Mouse (Mus musculus): ENCODE measurements around the gene Pdzd9. TPM values are rescaled to one million over a fixed set of nuclear protein-coding genes. Genes with fewer than 3 reads are reported as not detected.
A peak's percentile ranks its signal among the peaks of the same experiment; 100 is the strongest.

The Pdzd9 gene
- polyA plus RNA-seq, 1 experiment from 2014 or later, result 0.74 TPM

GRCm38 (mm10) chr7:120695196-120695595 is 25.1 kb upstream of the Pdzd9 start:
- peaks cover 5% of the 10 kb centered on the region; the same call in 1 of the 2 replicates for H3K36me3 ChIP-seq (ENCODE audit: control insufficient read depth, insufficient read depth, low read length)
- H3K4me2 ChIP-seq (ENCODE audit: low read depth, low read length), result no peak overlapping the region
- no peaks in the 10 kb centered on the region for H3K4me1 ChIP-seq (ENCODE audit: control insufficient read depth, insufficient read depth, low read length)
- WGBS, result 17% methylated on average over 6 of the region's 6 CpGs
- no peak overlapping the region for H3K9ac ChIP-seq (replicated peaks; ENCODE audit: low read depth, low read length)
- no peaks in the 10 kb centered on the region for H3K9me3 ChIP-seq (ENCODE audit: control insufficient read depth, low read length)
- H3K27ac ChIP-seq (ENCODE audit: low read depth, low read length), result no peak overlapping the region
- no peak overlapping the region for H3K4me3 ChIP-seq (ENCODE audit: low read depth, low read length)
- H3K27me3 ChIP-seq (ENCODE audit: control insufficient read depth, insufficient read depth, low read length), result no peaks in the 10 kb centered on the region
- ATAC-seq (ENCODE audit: low read depth), result no peak

GRCm38 (mm10) chr7:120693831-120694375 is 23.8 kb upstream of the Pdzd9 start:
- Histone ChIP-seq H3K4me1 (ENCODE audit: control insufficient read depth, insufficient read depth, low read length) (no peaks in the 10 kb centered on the region), H3K9me3 (ENCODE audit: control insufficient read depth, low read length) (no peaks in the 10 kb centered on the region), H3K27ac (ENCODE audit: low read depth, low read length) (no peak overlapping the region), H3K36me3 (ENCODE audit: control insufficient read depth, insufficient read depth, low read length) (peaks cover 5% of the 10 kb centered on the region; the same call in 1 of the 2 replicates), H3K9ac (replicated peaks; ENCODE audit: low read depth, low read length) (no peak overlapping the region), H3K4me2 (ENCODE audit: low read depth, low read length) (no peak overlapping the region), H3K4me3 (ENCODE audit: low read depth, low read length) (no peak overlapping the region), H3K27me3 (ENCODE audit: control insufficient read depth, insufficient read depth, low read length) (no peaks in the 10 kb centered on the region)
- no peak for ATAC-seq (ENCODE audit: low read depth)
- 94% methylated on average over 5 of the region's 5 CpGs for WGBS

- Histone ChIP-seq H3K9ac (replicated peaks; ENCODE audit: low read depth, low read length) (no peak overlapping the region), H3K4me1 (ENCODE audit: control insufficient read depth, insufficient read depth, low read length) (no peaks in the 10 kb centered on the region), H3K4me2 (ENCODE audit: low read depth, low read length) (no peak overlapping the region), H3K27ac (ENCODE audit: low read depth, low read length) (no peak overlapping the region), H3K4me3 (ENCODE audit: low read depth, low read length) (no peak overlapping the region), H3K9me3 (ENCODE audit: control insufficient read depth, low read length) (no peaks in the 10 kb centered on the region), H3K36me3 (ENCODE audit: control insufficient read depth, insufficient read depth, low read length) (peaks cover 5% of the 10 kb centered on the region; the same call in 1 of the 2 replicates), H3K27me3 (ENCODE audit: control insufficient read depth, insufficient read depth, low read length) (no peaks in the 10 kb centered on the region)
- no peak for ATAC-seq (ENCODE audit: low read depth)
- WGBS, result 76% methylated on average over 4 of the region's 4 CpGs
Measured at GRCm38 (mm10) chr7:120690634-120691033, 20.5 kb upstream of the Pdzd9 start.

GRCm38 (mm10) chr7:120685227-120685626 is 15.1 kb upstream of the Pdzd9 start:
- H3K36me3 ChIP-seq (ENCODE audit: control insufficient read depth, insufficient read depth, low read length), result no peaks in the 10 kb centered on the region
- H3K27ac ChIP-seq (ENCODE audit: low read depth, low read length), result no peak overlapping the region
- 77% methylated on average over 6 of the region's 6 CpGs for WGBS

GRCm38 (mm10) chr7:120684731-120685161 is 14.6 kb upstream of the Pdzd9 start:
- no peak for ATAC-seq (ENCODE audit: low read depth)
- H3K9me3 ChIP-seq (ENCODE audit: control insufficient read depth, low read length), result no peaks in the 10 kb centered on the region
- peaks cover 5% of the 10 kb centered on the region for H3K4me1 ChIP-seq (ENCODE audit: control insufficient read depth, insufficient read depth, low read length)
- no peak overlapping the region for H3K9ac ChIP-seq (replicated peaks; ENCODE audit: low read depth, low read length)
- H3K36me3 ChIP-seq (ENCODE audit: control insufficient read depth, insufficient read depth, low read length), result no peaks in the 10 kb centered on the region
- WGBS, result 90% methylated on average over 2 of the region's 2 CpGs
- H3K4me3 ChIP-seq (ENCODE audit: low read depth, low read length), result no peak overlapping the region
- H3K27ac ChIP-seq (ENCODE audit: low read depth, low read length), result no peak overlapping the region
- no peaks in the 10 kb centered on the region for H3K27me3 ChIP-seq (ENCODE audit: control insufficient read depth, insufficient read depth, low read length)
- H3K4me2 ChIP-seq (ENCODE audit: low read depth, low read length), result no peak overlapping the region

More at GRCm38 (mm10) chr7:120685227-120685626, 15.1 kb upstream of the Pdzd9 start:
- Histone ChIP-seq H3K27me3 (ENCODE audit: control insufficient read depth, insufficient read depth, low read length) (no peaks in the 10 kb centered on the region), H3K4me3 (ENCODE audit: low read depth, low read length) (no peak overlapping the region), H3K4me2 (ENCODE audit: low read depth, low read length) (no peak overlapping the region), H3K9me3 (ENCODE audit: control insufficient read depth, low read length) (no peaks in the 10 kb centered on the region), H3K4me1 (ENCODE audit: control insufficient read depth, insufficient read depth, low read length) (peaks cover under 1% of the 10 kb centered on the region; the same call in 1 of the 2 replicates), H3K9ac (replicated peaks; ENCODE audit: low read depth, low read length) (no peak overlapping the region)
- ATAC-seq (ENCODE audit: low read depth), result no peak

GRCm38 (mm10) chr7:120682002-120682401 is 11.9 kb upstream of the Pdzd9 start:
- no peak overlapping the region for H3K9ac ChIP-seq (replicated peaks; ENCODE audit: low read depth, low read length)
- 83% methylated on average over 4 of the region's 4 CpGs for WGBS
- no peaks in the 10 kb centered on the region for H3K9me3 ChIP-seq (ENCODE audit: control insufficient read depth, low read length)
- H3K4me3 ChIP-seq (ENCODE audit: low read depth, low read length), result no peak overlapping the region
- ATAC-seq (ENCODE audit: low read depth), result no peak
- H3K27ac ChIP-seq (ENCODE audit: low read depth, low read length), result no peak overlapping the region
- no peaks in the 10 kb centered on the region for H3K36me3 ChIP-seq (ENCODE audit: control insufficient read depth, insufficient read depth, low read length)
- H3K27me3 ChIP-seq (ENCODE audit: control insufficient read depth, insufficient read depth, low read length), result no peaks in the 10 kb centered on the region
- H3K4me1 ChIP-seq (ENCODE audit: control insufficient read depth, insufficient read depth, low read length), result peaks cover 20% of the 10 kb centered on the region
- H3K4me2 ChIP-seq (ENCODE audit: low read depth, low read length), result no peak overlapping the region

GRCm38 (mm10) chr7:120679023-120679422 is 8.9 kb upstream of the Pdzd9 start:
- H3K9me3 ChIP-seq (ENCODE audit: control insufficient read depth, low read length), result no peaks in the 10 kb centered on the region
- peak overlapping the region; percentile 82; the same call in 1 of the 2 replicates for H3K4me3 ChIP-seq (ENCODE audit: low read depth, low read length)
- no peak for ATAC-seq (ENCODE audit: low read depth)
- peak overlapping the region; percentile 79 for H3K4me2 ChIP-seq (ENCODE audit: low read depth, low read length)
- H3K9ac ChIP-seq (replicated peaks; ENCODE audit: low read depth, low read length), result no peak overlapping the region; the same call in 1 of the 2 replicates
- WGBS, result 62% methylated on average over 8 of the region's 8 CpGs
- H3K27me3 ChIP-seq (ENCODE audit: control insufficient read depth, insufficient read depth, low read length), result no peaks in the 10 kb centered on the region
- no peaks in the 10 kb centered on the region for H3K36me3 ChIP-seq (ENCODE audit: control insufficient read depth, insufficient read depth, low read length)
- peaks cover 27% of the 10 kb centered on the region for H3K4me1 ChIP-seq (ENCODE audit: control insufficient read depth, insufficient read depth, low read length)
- no peak overlapping the region for H3K27ac ChIP-seq (ENCODE audit: low read depth, low read length)

- peak overlapping the region; percentile 90 for H3K9ac ChIP-seq (replicated peaks; ENCODE audit: low read depth, low read length)
- 3% methylated on average over 42 of the region's 42 CpGs for WGBS
Measured at GRCm38 (mm10) chr7:120677764-120678531, 7.8 kb upstream of the Pdzd9 start.

GRCm38 (mm10) chr7:120677001-120677643 is 7.0 kb upstream of the Pdzd9 start, which contains the start of gene Mosmo:
TSS of gene Mosmo (plus strand) at chr7:120677618.
- Histone ChIP-seq H3K9ac (replicated peaks; ENCODE audit: low read depth, low read length) (peak within 1 kb of the TSS; percentile 90), H3K4me3 (ENCODE audit: low read depth, low read length) (peak within 1 kb of the TSS; percentile 82), H3K27me3 (ENCODE audit: control insufficient read depth, insufficient read depth, low read length) (no peaks in the 10 kb centered on the region), H3K36me3 (ENCODE audit: control insufficient read depth, insufficient read depth, low read length) (no peaks in the 10 kb centered on the region), H3K27ac (ENCODE audit: low read depth, low read length) (peak within 1 kb of the TSS; percentile 79), H3K9me3 (ENCODE audit: control insufficient read depth, low read length) (no peaks in the 10 kb centered on the region), H3K4me1 (ENCODE audit: control insufficient read depth, insufficient read depth, low read length) (peaks cover 27% of the 10 kb centered on the region), H3K4me2 (ENCODE audit: low read depth, low read length) (peak within 1 kb of the TSS; percentile 79)
- peak; percentile 97 for ATAC-seq (ENCODE audit: low read depth)
- WGBS, result under 1% methylated on average over 44 of the region's 44 CpGs

More at GRCm38 (mm10) chr7:120677764-120678531, 7.8 kb upstream of the Pdzd9 start:
- H3K4me3 ChIP-seq (ENCODE audit: low read depth, low read length), result peak overlapping the region; percentile 82
- peak overlapping the region; percentile 74 for H3K27ac ChIP-seq (ENCODE audit: low read depth, low read length)
- H3K36me3 ChIP-seq (ENCODE audit: control insufficient read depth, insufficient read depth, low read length), result no peaks in the 10 kb centered on the region
- H3K9me3 ChIP-seq (ENCODE audit: control insufficient read depth, low read length), result no peaks in the 10 kb centered on the region
- H3K27me3 ChIP-seq (ENCODE audit: control insufficient read depth, insufficient read depth, low read length), result no peaks in the 10 kb centered on the region
- H3K4me2 ChIP-seq (ENCODE audit: low read depth, low read length), result peak overlapping the region; percentile 79
- peak; percentile 76 for ATAC-seq (ENCODE audit: low read depth)
- peaks cover 27% of the 10 kb centered on the region for H3K4me1 ChIP-seq (ENCODE audit: control insufficient read depth, insufficient read depth, low read length)
